Mouse (Mus musculus) layer of hippocampus, adult 18-20 months (tissue): ENCODE data around the gene Gm5426. TPM values are rescaled to one million over a fixed set of nuclear protein-coding genes. Genes with fewer than 3 reads are reported as not detected.
"Not testable (repeated sequence)": the region's sequence is repeated elsewhere in the genome, so short reads cannot be mapped to it uniquely, and the experiment has no call there.

Experiments used
- DNase-seq, 2 experiments: peaks; one replicate each; pipeline ENCODE4 v3.0.0; 2022; ENCODE audit warnings: low spot score in 2 of 2
- long read RNA-seq: library from polyadenylated mRNA; stranded (forward); transcript quantifications from one replicate; pipeline ENCODE4 v2.0.0, GENCODE M21; 2021
- total RNA-seq, 2 experiments: library from RNA; stranded (reverse); gene quantifications; 2 replicates each; pipeline ENCODE4 v1.2.3; 2021

The Gm5426 gene
- not detected for total RNA-seq
- long read RNA-seq: 0 reads

- not testable (repeated sequence) for DNase-seq
Observed at GRCm38 (mm10) chr10:96136451-96136850, at the start of gene Gm5426. Gene Gm5426, plus strand, starts transcription at chr10:96136603.

DNA sequence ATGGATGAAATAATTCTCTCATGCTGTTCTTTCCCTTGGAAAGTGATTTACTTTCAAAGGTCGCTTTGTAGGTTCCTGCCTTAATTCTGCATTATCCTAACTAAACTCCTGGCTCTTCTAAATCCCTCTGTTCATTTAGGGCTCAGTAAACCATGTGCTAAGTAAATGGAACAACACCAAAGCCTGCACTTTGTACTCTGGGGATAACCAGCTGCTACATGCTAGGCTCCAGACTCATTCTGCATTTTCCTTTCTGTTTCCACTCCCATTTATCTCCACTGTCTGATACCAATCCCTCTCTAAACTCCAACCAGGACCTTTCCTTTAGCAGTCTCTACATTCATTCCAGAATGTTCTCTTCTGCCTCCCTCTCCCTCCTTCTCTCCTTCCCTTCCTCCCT lies 46.7 kb upstream of the Gm5426 start:
- no peak for DNase-seq

GRCm38 (mm10) chr10:96090388-96090787 lies 46.0 kb upstream of the Gm5426 start:
- no peak for DNase-seq

DNA sequence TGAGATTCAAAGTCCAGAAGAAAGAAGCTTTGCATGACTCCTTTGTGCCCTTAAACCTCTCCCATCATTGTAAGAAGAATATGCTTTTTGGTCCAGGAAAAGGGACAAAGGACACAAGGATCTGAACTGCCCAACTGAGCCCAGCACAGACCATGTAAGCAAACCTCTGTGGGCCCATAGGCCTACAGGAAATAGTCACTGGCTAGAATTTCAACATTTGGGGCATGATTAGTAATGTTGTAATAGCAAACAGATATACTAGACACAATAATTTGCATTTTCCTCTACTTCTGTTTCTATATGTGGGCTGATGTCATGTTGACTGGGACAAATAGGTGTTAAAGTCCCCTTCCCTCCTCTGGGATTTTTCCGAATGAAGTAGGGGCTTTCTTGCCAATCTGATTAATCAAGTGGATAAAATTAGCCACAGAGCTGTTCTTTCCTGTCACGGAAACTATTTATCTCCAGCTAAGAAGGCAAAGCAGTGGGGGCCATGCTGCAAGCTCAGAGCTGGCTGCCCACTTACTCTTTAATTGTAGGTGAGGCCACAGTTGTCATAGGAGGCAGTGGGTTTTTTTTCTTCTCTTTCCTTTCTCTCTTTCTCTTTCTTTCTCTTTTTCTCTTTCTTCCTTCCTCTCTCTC lies 42.4 kb upstream of the Gm5426 start:
- no peak for DNase-seq

GRCm38 (mm10) chr10:96094559-96094958 lies 41.8 kb upstream of the Gm5426 start:
- peak in 1 of 2 experiments; percentile 11 for DNase-seq

GRCm38 (mm10) chr10:96096730-96097129 lies 39.7 kb upstream of the Gm5426 start:
- DNase-seq: no peak

- no peak for DNase-seq
Observed at GRCm38 (mm10) chr10:96101035-96101434, 35.4 kb upstream of the Gm5426 start.

DNA sequence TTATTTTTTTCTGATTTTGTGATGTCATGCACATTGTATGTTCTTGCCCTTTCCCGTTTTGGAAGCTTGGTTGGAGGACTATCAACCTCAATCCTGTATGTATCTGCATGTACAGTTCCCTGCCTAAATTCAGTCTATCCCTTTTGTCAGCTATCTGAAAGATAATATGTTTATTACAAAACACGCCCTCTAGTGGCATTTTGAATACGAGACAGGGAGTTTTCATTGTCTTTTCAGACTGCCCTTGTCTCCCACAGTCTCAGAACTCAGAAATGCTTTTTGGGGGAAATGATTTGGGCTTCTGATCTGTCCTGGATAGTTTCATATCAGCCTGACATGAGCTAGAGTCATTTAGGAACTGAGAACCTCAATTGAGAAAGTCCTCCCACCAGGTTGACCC lies 32.2 kb upstream of the Gm5426 start:
- DNase-seq: peak in 1 of 2 experiments; percentile 15

DNA sequence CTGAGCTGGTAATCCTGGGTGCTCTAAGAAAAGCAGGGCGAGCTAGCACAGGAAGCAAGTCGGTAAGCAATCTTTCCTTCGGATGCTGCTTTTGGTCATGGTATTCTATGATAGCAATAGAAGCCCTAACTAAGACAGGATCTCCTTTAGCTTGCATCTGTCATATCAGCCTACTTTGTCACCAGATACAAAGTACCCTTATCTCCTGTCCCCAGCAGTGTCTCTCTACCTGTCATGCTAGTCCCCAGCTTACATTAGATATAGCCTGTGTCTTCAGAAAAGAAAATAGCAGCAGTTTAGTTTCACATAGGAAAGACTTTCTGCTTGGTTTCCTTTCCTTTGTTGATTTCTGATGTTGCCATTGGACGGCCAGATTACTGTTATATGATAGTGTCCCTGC lies 31.8 kb upstream of the Gm5426 start:
- DNase-seq: no peak

DNA sequence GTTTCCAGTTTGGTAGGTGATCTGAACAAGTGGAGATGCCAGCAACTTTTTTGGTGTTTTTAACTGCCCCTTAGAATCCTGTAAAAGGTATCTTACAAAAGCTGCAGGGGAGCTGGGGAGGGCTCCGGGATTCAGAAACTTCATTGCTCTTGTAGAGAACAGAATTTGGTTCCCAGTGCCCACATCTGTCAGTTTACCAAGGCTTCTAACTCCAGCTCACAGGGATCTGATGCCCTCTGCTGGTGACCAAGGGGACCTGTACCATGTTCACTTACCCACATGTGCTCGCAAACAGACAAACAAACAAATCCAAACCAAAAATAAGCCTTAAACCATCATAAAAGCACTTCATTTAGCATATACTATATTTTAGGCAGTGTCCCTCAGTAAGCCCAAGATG lies 31.3 kb upstream of the Gm5426 start:
- DNase-seq: no peak

- no peak for DNase-seq
Observed at GRCm38 (mm10) chr10:96106972-96107720, 29.3 kb upstream of the Gm5426 start.

- no peak for DNase-seq
Observed at GRCm38 (mm10) chr10:96107825-96108224, 28.6 kb upstream of the Gm5426 start.

- no peak for DNase-seq
Observed at GRCm38 (mm10) chr10:96115325-96115724, 21.1 kb upstream of the Gm5426 start.

GRCm38 (mm10) chr10:96120821-96121220 lies 15.6 kb upstream of the Gm5426 start:
- no peak for DNase-seq

GRCm38 (mm10) chr10:96121249-96122010 lies 15.0 kb upstream of the Gm5426 start:
- peak; percentile 48 to 71 for DNase-seq

GRCm38 (mm10) chr10:96123885-96124284 lies 12.5 kb upstream of the Gm5426 start:
- DNase-seq: no peak

DNA sequence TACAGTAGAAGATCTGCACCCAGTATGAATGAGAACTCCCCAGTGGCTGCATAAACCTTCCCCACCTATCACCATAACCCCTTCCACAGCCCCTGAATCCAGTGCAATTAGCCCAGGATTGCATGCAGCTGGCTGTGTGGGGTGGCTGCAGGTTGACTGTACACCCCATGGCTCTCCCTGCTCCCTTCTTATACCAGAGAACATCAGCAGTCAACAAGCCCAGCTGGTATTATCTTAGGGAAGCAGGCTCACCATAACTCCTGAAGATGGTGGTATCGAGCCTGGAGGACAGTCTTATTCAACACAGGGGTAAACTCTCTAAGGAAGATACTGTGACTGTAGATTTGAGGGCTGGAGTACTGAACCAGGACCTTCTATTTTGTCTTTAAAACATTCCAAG lies 12.1 kb upstream of the Gm5426 start:
- no peak for DNase-seq

DNA sequence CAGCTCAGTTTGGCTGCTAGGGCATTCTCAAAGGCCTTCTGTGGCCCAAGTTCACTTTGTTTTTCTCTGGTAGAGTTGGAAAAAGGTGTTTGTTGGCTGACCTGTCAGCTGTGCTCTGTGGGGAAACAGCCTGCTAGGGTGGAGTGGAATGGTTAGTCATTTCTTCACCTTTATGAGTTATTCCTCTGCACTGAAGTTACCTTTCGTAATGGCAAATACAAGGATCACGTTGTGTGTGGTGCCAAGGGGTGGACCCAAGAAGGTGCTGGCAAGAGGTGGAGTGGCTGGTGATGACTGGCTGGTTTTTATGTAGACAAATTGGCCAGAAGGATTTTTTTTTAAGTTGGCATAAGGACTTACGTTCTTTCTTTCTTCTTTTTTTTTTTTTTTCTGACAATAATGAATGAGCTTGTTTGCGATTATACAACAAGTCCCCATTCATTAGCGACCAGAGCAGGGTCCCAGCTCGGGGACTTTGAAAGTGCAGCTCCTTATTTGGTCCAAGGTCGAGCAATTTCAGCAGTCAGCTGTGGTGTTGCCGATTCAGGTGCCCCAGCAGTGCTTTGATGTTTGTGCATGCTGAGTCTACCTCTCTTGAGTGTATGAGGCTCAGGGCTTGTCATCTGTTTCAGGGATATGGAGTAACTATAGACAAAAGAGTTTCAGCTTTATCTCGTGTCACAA lies 10.5 kb upstream of the Gm5426 start:
- DNase-seq: peak in 1 of 2 experiments; percentile 18

DNA sequence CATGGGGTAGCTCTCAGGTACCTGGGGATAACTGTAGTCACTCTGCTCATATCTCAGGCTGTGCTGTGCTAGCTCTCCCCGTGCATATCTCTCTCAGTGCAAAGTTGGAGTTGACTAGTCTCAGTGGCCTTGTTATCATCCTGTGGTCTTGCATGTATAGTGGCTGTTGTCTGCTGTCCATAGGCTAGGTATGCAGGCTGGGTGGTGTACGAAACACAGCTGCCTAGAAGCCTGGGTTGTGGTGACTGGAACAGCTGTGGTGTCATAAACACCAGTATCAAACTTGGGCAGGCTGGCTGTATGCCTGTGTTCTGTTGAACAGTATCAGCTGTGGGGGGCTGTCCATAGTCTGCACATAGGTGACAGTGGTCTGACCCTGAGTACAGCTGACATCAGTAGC lies 7.2 kb upstream of the Gm5426 start:
- no peak for DNase-seq

GRCm38 (mm10) chr10:96130406-96130805 lies 6.0 kb upstream of the Gm5426 start:
- no peak for DNase-seq

DNA sequence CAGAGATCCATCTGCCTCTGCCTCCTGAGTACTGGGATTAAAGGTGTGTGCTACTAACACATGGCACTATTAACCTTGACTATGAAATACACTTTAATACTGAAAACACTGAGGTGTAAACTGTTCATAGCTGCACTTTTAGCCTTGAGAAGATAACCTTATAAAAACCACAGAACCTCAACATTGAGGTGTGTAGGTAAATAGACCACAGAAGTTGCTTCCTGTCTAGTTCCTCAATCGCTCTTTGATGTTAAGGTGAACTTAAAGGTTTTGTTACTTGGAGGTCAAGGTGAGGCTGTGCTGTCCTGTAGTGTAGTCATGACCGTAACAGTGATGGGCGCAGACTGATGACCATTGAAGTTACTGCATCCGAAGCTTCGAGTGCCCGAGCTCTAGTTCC lies 5.3 kb upstream of the Gm5426 start:
- no peak for DNase-seq
